Mouse (Mus musculus) frontal cortex, postnatal 36 days (tissue): Measurements from ENCODE around the gene Ggta1.

Experiments used
- DNase-seq, 2 experiments: peaks; one replicate each; pipeline ENCODE4 v3.0.0; 2022; ENCODE audit warnings: low spot score in 2 of 2

The Ggta1 gene

DNA sequence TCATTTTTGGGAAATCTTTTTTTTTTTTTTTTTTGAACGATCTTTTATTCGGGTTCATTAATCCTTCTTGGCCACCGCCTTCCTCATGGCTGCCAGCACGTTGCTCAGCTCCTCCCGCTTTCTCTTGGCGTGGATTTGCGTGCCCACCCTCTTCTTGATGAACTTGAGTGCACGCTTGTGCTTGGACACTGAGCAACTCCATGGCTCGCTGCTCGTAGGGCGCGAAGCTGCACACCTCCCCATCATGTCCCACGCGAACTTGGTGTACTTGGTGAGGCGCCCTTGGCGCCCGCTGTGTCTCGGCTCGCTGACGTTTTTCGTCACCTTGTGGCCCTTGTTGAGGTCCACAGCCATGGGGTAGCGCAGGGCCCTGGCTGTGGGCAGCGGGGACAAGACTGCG is 28.1 kb upstream of the Ggta1 start:
- DNase-seq: no peak

DNA sequence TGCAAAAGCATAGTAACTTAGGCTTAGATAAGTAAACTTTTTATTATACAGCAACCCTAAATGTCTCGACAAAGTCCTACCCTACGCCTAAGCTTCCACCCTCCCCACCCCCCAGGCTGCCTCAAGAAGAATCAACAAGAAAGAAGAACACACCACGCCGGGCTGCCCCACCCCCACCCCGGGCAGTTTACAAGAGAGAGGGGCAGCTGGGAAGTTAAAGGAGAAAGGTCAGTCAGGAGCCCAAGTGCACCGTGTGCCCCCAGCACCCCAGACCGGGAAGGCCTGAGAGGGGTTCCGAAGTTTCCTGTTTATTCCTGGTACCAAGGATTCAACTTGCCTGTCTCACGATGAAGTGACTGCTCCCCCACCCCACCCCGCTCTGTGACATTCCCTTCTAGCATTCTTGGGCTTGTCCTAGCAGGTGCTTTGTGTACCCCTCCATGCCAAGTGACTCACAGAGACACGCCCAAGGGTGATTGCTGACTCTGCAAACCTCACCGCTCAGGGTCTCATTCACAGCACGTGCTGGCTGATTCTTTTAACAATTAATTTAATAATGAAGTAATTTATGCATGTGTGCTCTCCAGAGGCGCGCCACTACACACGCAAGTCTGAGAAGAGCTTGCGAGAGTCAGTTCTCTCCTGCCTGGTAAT is 27.6 kb upstream of the Ggta1 start:
- DNase-seq: no peak

DNA sequence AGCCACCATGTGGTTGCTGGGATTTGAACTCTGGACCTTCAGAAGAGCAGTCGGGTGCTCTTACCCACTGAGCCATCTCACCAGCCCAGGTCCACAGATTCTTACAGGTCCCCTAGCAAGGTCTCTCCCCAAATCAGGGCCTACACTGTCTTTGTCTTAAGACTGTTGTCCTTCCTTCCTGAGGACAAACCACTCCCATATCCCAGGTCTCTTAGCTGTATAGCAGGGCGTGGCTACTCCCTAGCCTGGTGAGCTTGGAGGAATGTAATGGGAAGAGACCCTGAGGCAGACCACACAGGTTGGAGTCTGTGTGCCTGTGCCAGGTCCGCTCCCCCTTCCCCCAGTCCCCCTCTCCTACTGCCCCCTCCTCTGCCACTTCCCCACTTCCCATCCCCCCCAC is 24.7 kb upstream of the Ggta1 start:
- no peak for DNase-seq

DNA sequence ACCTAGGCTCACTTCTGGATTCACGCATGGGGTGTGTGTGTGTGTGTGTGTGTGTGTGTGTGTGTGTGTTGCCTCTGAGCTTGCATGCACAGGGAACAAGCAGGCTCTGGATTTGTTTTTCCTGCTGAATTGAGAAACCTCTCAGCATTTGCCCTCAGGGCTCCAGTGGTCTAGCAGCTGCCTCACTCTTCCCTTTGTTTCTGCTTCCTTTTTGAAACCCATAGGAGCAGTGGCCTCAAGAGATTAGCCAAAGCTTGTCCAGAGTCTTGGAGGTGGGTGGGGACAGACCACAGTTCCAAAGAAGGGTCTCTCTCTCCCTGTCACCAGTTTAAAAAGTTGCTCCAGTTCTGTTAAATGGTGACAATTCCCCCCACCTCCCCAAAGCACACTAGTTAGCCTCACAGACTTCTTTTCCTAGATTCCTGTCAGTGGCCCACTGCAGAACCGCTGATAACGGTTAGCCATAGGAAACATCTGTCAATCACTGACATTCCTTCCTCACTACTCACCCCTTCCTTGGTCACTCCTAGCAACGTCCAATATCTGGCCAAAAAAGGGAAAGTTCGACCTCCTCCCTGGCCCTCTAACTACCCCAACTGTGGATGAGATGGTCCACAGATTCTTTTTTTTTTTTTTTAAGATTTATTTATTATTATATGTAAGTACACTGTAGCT is 24.1 kb upstream of the Ggta1 start:
- no peak for DNase-seq

DNA sequence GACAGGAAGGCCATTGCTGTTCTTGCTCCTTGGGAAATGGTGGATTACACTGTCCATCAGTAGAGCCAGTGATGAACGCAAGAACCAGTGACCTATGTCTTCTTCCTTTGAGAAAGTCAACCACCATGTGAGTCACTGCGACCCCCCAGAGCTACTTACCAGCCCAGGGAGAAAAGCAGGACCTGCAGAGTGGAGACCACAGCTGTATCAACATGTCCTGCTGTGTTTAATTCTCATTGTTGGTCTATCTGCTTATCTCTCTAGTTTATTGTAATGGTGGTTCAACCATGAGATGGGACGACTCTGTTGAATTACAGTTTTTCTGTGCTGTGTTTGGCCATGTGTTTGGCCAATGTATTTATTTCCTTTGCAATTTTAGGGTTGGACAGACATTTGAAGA is 21.1 kb upstream of the Ggta1 start:
- no peak for DNase-seq

DNA sequence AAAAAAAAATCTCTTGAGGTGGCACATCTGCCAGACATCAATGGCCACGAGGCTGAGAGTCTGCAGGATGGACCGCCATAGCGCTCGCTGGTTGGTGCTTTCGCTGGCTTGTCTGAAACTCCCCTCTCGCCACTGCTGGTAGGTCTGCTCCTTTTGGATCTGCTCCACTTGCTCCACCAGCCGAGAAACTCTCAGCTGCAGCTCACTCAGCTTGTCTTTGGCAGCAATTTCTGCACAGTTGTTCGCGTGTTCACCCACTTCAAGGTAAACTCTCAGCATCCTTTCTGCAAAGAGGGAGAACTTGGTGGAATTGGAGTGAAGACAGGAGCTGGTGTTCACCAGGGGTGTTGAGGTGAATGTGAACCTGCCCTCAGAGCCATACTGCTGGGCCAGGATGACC is 20.4 kb upstream of the Ggta1 start:
- DNase-seq: peak in 1 of 2 experiments; percentile 20

DNA sequence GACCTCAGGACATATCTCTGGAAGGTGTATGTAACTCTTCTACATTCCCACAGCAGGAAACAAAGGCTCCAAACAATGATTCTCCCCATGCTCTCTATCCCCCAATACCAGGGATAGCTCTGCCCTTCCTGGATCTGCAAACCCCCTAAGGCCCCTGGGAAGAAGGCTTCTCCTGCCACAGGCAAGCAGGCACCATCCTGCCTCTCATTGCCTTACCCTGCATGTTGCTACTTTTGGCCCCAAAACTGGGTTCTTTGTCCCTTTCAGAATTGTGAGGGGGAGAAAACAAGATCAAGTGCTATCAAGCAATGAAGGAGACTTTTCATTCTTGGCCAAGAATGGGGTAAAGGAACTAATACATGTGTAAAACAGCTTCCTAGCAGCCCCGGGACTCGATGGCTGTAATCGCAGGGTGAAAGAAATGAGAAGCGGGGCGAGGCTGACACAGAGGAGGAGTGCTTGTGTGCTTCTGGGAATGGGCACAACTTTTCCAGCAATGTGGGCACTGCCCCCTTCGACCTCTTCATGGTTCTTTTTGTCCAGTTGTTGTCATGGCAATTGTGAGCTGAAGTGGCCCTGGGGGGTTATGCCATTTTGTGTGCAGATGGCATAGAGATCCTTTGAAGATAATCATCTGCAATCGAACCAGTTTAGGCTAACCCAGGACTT is 18.4 kb upstream of the Ggta1 start:
- DNase-seq: no peak

DNA sequence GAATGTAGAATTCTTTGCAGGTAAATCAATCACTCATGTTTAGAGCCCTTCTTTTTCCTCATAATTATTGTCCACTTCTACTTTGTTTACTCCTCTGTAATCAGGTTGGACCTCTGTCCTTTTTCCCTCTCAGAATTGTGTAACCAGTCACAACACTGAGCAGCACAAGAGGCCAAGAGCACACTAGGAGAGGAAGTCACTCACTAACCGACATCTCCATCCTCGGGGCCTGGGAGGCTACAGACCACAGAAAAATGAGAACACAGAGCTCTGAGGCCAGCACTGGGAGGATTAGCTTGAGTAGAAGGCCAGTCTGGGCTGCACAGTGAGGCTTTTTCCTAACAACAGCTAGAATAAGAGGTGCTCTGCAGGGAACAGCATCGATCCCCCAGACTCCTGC is 17.0 kb upstream of the Ggta1 start:
- no peak for DNase-seq

DNA sequence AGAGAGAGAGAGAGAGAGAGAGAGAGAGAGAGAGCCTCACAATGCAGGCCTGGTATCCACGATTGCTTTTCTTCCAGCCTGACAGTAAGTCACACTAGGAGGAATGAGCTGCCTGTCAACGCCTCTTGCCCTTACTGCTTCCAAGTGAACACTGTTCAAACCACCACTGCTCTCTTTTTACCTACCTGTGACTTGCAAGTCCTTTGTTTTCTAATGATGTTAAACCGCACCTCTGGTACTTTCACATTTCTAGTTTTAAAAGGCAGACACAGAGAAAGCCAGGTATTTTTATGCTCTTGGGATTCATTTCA is 15.7 kb upstream of the Ggta1 start:
- no peak for DNase-seq

DNA sequence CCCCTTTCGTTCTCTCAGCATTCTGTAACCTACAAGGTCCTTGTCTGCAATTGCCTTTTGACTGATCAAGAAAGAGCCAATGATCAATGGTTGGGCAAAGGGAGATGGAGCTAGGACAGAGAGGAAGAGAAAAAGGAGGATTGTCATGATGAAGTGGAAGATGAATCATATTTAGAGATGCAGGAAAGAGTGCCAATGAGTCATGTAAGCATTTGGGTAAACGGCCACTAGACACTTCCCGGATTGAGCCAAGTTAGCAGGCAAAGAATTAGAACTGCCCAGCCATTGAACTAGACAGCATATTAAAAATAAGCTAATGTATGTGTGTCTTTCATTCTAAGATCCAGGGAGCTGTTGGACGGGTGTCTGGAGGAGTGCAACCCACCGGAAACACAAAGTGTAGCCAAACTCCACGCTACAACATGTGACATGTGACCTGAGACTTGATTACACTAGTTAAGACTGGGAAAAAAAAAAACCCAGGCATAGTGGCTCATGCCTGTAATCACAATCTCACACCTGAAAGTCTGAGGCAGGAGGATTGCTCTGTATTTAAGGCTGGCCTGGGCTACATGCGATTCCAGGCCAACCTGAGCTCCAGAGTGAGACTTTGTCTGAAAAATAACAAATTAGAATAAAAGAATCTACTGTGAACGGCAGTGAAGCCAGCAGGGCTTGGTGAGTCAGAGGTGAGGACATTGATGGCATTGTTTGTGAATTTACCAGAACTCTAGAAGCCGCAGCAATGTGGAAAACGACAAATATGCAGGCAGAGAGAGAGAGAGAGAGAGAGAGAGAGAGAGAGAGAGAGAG is 15.2 kb upstream of the Ggta1 start:
- DNase-seq: no peak

DNA sequence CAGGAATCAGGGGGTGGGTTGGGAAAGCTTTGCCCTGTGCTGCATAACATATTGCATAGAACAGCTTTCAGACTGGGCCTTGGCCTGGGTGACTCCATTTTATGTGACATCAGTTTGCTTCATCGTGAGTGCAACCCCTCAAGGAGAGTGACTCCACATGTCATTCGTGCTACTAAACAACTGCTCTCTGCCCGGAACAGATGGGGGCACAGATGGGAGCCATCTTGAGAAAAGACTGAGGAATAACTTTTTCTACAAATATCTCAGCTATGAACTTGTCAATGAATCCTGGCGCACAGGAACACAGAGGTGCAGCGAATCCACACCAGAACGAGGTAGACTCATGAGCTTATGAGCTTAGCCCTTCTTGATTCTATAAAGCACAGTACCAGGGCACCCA is 14.3 kb upstream of the Ggta1 start:
- DNase-seq: peak in 1 of 2 experiments; percentile 26

DNA sequence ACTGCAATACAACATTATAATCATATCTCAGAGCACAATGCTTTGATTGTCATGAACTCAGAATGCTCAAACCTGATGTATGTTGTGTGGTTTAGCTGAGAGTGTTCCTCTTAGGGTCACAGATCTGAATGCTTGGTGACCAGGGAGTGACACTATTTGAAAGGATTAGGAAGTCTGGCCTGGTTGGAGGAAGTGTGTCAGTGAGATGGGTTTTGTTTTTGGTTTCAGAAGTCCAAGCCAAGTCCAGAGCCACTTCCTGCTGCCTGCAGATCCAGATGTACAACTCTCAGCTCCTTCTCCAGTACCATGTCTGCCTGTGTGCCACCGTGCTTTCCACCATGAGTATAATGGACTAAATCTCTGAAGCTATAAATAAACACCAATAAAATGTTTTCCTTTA is 11.9 kb upstream of the Ggta1 start:
- no peak for DNase-seq

DNA sequence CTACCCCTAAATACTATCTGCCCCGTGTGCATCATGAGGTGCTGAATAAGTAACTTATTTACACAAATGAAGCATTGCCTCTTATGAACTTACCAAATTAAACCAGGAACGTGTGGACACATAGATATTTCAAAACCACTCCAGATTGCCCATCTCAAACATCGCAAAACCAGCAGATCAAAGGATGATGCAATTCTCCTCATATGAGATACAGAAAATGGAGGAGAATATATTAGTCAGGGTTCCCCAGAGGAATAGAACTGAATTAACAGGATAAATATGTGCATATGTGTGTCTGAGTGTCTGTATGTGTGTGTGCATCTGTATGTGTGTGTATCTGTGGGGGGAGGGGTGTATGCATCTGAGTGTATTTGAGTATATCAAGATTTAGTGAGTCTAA is 6.2 kb upstream of the Ggta1 start:
- no peak for DNase-seq

DNA sequence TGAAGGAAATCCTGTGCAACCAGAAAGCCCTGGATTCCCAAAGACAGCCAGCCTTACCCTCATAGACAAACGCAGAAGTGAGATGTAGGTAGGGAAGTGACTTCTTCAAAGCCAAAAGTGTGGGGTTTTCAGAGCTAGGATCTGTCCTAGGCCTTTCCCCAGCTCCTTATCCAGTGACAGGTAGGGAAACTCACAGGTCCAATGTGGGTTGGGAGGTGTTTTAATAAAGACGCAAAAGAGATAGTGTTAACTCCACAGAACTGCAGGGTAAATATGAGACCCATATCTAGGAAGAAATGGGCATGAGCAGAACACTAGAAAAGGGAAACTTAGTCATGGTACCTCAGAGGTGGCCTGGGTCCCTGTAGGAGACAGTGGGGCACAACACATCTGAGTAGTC is 5.2 kb upstream of the Ggta1 start:
- no peak for DNase-seq

DNA sequence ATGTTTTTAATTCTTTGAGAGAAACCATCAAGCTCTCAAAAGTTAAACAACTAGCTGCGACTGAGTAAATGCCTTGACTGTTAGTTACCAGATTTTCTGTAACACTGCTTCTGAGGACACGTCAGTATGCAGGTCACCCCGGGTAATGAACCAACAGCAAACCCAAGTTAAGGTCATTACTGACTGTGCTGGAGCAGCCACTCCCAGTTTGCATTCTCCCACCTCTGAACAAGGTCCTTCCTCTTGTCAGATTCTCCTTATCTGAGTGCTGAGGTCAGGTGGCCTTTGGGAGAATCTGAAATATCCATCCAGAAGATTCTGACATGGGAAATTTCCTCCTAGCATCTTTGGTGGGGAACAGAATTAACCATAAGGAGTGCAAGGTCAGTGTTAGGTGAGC is 4.8 kb upstream of the Ggta1 start:
- no peak for DNase-seq

DNA sequence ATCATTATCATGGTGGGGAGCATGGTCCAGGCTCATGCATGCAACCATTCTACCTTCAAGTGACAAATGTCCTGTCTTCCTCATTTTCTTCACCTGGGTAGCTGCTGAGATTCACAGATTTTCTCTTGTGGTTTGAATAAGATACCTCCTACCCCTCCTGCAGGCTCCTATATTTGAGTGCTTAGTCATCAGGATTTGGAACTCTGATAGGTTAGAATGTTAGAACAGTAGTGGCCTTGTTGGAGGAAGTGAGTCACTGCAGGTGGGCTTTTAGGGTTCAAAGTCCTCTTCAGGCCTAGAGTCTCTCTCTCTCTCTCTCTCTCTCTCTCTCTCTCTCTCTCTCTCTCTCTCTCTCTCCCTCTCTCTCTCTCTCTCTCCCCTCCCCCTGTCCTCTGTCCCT is 2.6 kb upstream of the Ggta1 start:
- DNase-seq: no peak

DNA sequence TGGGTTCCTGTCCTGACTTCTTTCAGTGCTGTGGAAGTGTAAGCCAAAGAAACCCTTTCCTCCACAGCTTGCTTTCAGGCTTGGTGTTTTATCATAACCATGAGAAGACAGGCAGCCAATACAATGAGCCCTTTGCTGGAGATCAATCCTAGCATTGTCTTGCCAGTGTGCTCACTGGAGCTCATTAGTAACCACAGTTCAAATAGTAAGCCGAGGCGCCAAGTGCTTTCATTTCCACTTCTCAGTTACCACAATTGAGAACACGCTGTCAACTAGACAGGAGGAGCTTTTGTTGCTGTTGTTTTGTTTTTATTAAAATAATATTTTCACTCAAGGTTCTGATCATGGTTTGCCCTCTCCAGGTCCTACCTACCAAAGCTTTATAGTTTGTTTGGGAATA is 1.5 kb upstream of the Ggta1 start:
- no peak for DNase-seq

DNA sequence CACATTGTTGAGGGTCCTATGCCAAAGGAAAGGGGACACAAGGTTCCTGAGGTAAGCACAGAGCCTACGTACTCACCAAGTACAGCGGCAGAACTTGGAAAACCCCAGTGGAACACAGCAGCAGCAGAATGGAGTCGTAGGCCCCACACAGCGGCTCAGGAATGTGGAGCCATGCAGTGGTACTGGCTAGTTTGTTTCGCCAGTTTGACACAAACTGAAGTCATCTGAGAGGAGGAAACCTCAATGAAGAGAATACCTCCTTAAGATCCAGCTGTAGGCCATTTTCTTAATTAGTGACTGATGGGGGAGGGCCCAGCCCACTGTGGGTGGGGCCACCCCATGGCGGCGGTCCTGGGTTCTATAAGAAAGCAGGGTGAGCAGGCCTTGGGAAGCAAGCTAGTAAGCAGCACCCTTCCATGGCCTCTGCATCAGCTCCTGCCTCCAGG is 1.1 kb upstream of the Ggta1 start:
- no peak for DNase-seq

DNA sequence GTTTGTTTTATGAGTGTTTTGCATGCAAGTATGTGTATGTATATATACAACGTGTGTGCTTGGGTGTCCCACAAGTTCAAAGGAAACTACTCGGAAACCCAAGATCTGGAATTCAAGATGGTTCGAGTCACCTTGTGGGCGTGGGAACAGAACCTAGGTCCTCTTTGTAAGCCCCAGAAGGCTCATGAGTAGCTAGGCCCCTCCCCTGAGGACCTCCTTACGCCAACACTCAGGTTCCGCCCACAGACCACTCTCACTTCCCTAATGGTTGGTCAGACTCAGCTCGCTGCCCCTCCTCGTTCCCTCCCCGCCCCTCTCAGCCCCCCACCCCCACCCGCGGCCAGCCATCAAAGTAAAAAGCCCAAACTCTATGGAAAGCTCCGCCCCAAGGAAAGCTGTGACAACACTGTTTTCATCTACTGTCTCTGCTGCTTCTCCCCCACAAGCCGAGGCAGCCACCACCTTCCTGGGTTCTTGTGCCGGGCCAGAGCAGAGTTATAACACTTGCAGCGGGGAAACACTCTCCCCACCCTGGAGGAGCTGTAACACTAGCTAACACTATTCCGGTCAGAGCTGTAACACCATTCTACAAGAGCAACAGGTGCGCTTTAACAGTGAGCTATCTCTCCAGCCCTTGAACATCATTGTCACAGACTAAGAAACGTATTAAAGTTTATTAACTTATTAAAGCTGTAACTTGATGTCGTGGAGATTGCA is 499 bp upstream of the Ggta1 start:
- no peak for DNase-seq

DNA sequence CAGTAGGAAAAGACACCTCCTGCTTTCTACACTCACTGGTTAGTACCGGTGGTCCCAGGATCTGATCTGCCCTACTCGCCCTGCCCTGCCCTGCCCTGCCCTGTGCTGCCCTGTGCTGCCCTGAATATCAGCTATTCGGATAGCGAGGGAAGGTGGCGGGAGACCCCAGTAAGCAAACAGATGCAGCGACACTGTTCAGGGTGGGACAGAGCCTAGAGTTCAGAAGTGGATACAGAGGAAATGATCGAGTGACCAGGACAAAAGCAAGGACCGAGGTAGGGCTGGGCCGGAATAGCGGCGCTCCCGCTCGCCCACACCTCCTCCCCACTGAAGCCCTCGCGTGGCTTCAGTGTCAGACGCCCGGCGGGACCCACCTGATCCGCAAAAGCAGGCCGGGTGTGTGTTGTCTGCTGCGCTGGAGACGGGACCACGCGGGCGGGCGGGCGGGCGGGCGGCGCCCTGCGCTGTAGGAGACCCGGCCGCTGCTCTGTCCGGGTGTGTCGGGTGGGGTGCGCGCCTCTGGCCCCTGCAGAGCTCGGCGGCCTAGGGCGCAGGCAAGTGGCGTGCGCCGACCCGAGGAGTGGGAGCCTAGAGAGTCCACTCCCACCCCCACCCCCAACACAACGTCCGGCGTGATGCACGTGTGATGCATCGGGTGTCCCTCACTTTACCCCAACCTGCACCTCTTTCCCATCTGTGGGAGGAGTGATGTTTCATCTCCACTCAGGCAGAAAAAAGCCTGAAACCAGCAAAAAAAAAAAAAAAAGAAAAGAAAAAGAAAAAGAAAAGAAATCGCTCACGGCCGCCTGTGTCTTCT is 852 bp downstream of the Ggta1 start:
- no peak for DNase-seq
